Mouse (Mus musculus) kidney, embryonic 16.5 days (tissue): ENCODE measurements around the gene Pnpt1. TPM values are rescaled to one million over a fixed set of nuclear protein-coding genes. Genes with fewer than 3 reads are reported as not detected.

Source experiments
- ATAC-seq: fragments of 200-750 bp; cut with Nextera tagmentation; 2 replicates; pipeline ENCODE4 v1.8.0; 2017; ENCODE audit warnings: moderate TSS enrichment; ENCODE audit not compliant: low FRiP score, low TSS enrichment
- H3K27ac ChIP-seq: fragments of 300-500 bp; sonication (generic); 2 replicates; pipeline ENCODE4 v1.5.1; 2014; ENCODE audit warnings: low read length
- H3K27me3 ChIP-seq: fragments of 300-500 bp; sonication (generic); 2 replicates; pipeline ENCODE4 v1.6.1; 2014; ENCODE audit warnings: low read length, control low read depth, mixed read lengths; ENCODE audit not compliant: insufficient read depth
- H3K36me3 ChIP-seq: fragments of 300-500 bp; sonication (generic); 2 replicates; pipeline ENCODE4 v1.6.1; 2014; ENCODE audit warnings: low read length, control low read depth, mixed read lengths; ENCODE audit not compliant: insufficient read depth
- H3K4me1 ChIP-seq: fragments of 300-500 bp; sonication (generic); 2 replicates; pipeline ENCODE4 v1.6.1; 2014; ENCODE audit warnings: low read length, control low read depth, mixed read lengths; ENCODE audit not compliant: insufficient read depth
- H3K4me2 ChIP-seq: fragments of 300-500 bp; sonication (generic); replicated peaks from 2 replicates; pipeline ENCODE4 v1.6.1; 2014; ENCODE audit warnings: low read depth, low read length
- H3K4me3 ChIP-seq: fragments of 300-500 bp; sonication (generic); 2 replicates; pipeline ENCODE4 v1.5.1; 2014; ENCODE audit warnings: mild to moderate bottlenecking, low read length
- H3K9ac ChIP-seq: fragments of 300-500 bp; sonication (generic); replicated peaks from 2 replicates; pipeline ENCODE4 v1.6.1; 2014; ENCODE audit warnings: low read length
- H3K9me3 ChIP-seq: fragments of 300-500 bp; sonication (generic); 2 replicates; pipeline ENCODE4 v1.6.1; 2016; ENCODE audit warnings: low read length, control low read depth
- WGBS: fragments of 180-500 bp; shearing (Covaris S2); extraction: QIAGEN DNeasy Blood & Tissue Kit; methylation state at CpG from one replicate; pipeline ENCODE4 v1.1.7; 2014; 5-methylcytosine and 5-hydroxymethylcytosine counted together
- polyA plus RNA-seq: library from polyadenylated mRNA; unstranded; fragments of >200 nt; fragmentation: Nextera tagmentation; extraction: Ambion mirVana; gene quantifications from 2 replicates; pipeline ENCODE4 v1.2.1, GENCODE M21; 2015

The Pnpt1 gene
- 45.0 and 46.1 TPM in 2 replicates for polyA plus RNA-seq

GRCm38 (mm10) chr11:29130385-29131355, at the start of gene Pnpt1:
Pnpt1 (plus strand) TSS chr11:29130744.
- Histone ChIP-seq H3K27ac (peak within 1 kb of the TSS; percentile 79), H3K4me1 (0 out of 2 replicates have a peak, but pooled peaks cover 4% of the 10 kb centered on the region), H3K9me3 (no peaks in the 10 kb centered on the region), H3K27me3 (no peaks in the 10 kb centered on the region), H3K36me3 (peaks cover 4% of the 10 kb centered on the region), H3K4me2 (peak within 1 kb of the TSS; percentile 70), H3K9ac (peak within 1 kb of the TSS; percentile 94), H3K4me3 (peak within 1 kb of the TSS; percentile 95)
- peak; percentile 100 for ATAC-seq
- WGBS, result 4% methylated on average over 50 of the region's 50 CpGs

GRCm38 (mm10) chr11:29092403-29092802, 38.1 kb upstream of the Pnpt1 start:
- H3K27me3 ChIP-seq, result no peaks in the 10 kb centered on the region
- H3K36me3 ChIP-seq, result no peaks in the 10 kb centered on the region
- no peaks in the 10 kb centered on the region for H3K4me1 ChIP-seq
- no peak overlapping the region for H3K9ac ChIP-seq
- ATAC-seq, result no peak
- no peak overlapping the region for H3K4me2 ChIP-seq
- no peak overlapping the region for H3K27ac ChIP-seq
- H3K9me3 ChIP-seq, result no peaks in the 10 kb centered on the region
- H3K4me3 ChIP-seq, result no peak overlapping the region
- WGBS, result 81% methylated on average over 2 of the region's 2 CpGs

GRCm38 (mm10) chr11:29098926-29099325, 31.6 kb upstream of the Pnpt1 start:
- 31% methylated on average over 2 of the region's 2 CpGs for WGBS
- no peak for ATAC-seq
- no peaks in the 10 kb centered on the region for H3K9me3 ChIP-seq

GRCm38 (mm10) chr11:29129862-29130384, 621 bp upstream of the Pnpt1 start:
- WGBS, result 55% methylated on average over 11 of the region's 11 CpGs
- peaks cover 4% of the 10 kb centered on the region for H3K36me3 ChIP-seq

More at GRCm38 (mm10) chr11:29098926-29099325, 31.6 kb upstream of the Pnpt1 start:
- Histone ChIP-seq H3K4me2 (no peak overlapping the region), H3K36me3 (no peaks in the 10 kb centered on the region), H3K4me3 (no peak overlapping the region), H3K27me3 (no peaks in the 10 kb centered on the region), H3K9ac (no peak overlapping the region), H3K4me1 (no peaks in the 10 kb centered on the region), H3K27ac (no peak overlapping the region)

GRCm38 (mm10) chr11:29140671-29141070, 10.1 kb downstream of the Pnpt1 start:
- Histone ChIP-seq H3K4me1 (no peaks in the 10 kb centered on the region), H3K27me3 (no peaks in the 10 kb centered on the region), H3K9ac (no peak overlapping the region), H3K4me3 (no peak overlapping the region), H3K27ac (no peak overlapping the region), H3K9me3 (no peaks in the 10 kb centered on the region), H3K36me3 (peaks cover 18% of the 10 kb centered on the region), H3K4me2 (no peak overlapping the region)
- no peak for ATAC-seq
- WGBS, result 44% methylated on average over 1 of the region's 1 CpGs

More at GRCm38 (mm10) chr11:29129862-29130384, 621 bp upstream of the Pnpt1 start:
- H3K9me3 ChIP-seq, result no peaks in the 10 kb centered on the region
- peak overlapping the region; percentile 94 for H3K9ac ChIP-seq
- peak overlapping the region; percentile 70 for H3K4me2 ChIP-seq
- no peak overlapping the region for H3K27ac ChIP-seq
- ATAC-seq, result peak; percentile 64; the same call in 1 of the 2 replicates
- peak overlapping the region; percentile 95 for H3K4me3 ChIP-seq
- no peaks in the 10 kb centered on the region for H3K27me3 ChIP-seq
- H3K4me1 ChIP-seq, result 0 out of 2 replicates have a peak, but pooled peaks cover 4% of the 10 kb centered on the region

- H3K9me3 ChIP-seq, result no peaks in the 10 kb centered on the region
- ATAC-seq, result no peak
- H3K4me3 ChIP-seq, result no peak overlapping the region
- WGBS, result 96% methylated on average over 2 of the region's 2 CpGs
- no peak overlapping the region for H3K27ac ChIP-seq
- no peaks in the 10 kb centered on the region for H3K4me1 ChIP-seq
- H3K9ac ChIP-seq, result no peak overlapping the region
- H3K27me3 ChIP-seq, result no peaks in the 10 kb centered on the region
- no peak overlapping the region for H3K4me2 ChIP-seq
- H3K36me3 ChIP-seq, result peaks cover 24% of the 10 kb centered on the region
Observed at GRCm38 (mm10) chr11:29148901-29149300, 18.4 kb downstream of the Pnpt1 start.

- 94% methylated on average over 4 of the region's 4 CpGs for WGBS
- H3K9ac ChIP-seq, result no peak overlapping the region
- no peaks in the 10 kb centered on the region for H3K4me1 ChIP-seq
- H3K27me3 ChIP-seq, result no peaks in the 10 kb centered on the region
- peaks cover 20% of the 10 kb centered on the region for H3K36me3 ChIP-seq
- H3K4me2 ChIP-seq, result no peak overlapping the region
- H3K4me3 ChIP-seq, result no peak overlapping the region
- ATAC-seq, result no peak
- H3K9me3 ChIP-seq, result no peaks in the 10 kb centered on the region
- H3K27ac ChIP-seq, result no peak overlapping the region
Observed at GRCm38 (mm10) chr11:29163569-29163968, 33.0 kb downstream of the Pnpt1 start.

- Histone ChIP-seq H3K27me3 (no peaks in the 10 kb centered on the region), H3K9ac (peak overlapping the region; percentile 69), H3K36me3 (no peaks in the 10 kb centered on the region), H3K4me1 (peaks cover 9% of the 10 kb centered on the region), H3K9me3 (no peaks in the 10 kb centered on the region), H3K4me2 (peak overlapping the region; percentile 90), H3K4me3 (peak overlapping the region; percentile 97), H3K27ac (peak overlapping the region; percentile 98)
- 0% methylated on average over 34 of the region's 34 CpGs for WGBS
- ATAC-seq, result peak; percentile 55
Observed at GRCm38 (mm10) chr11:29171959-29172391, 41.4 kb downstream of the Pnpt1 start.

- Histone ChIP-seq H3K36me3 (no peaks in the 10 kb centered on the region), H3K4me1 (peaks cover 9% of the 10 kb centered on the region), H3K9ac (peak within 1 kb of the TSS; percentile 99), H3K4me2 (peak within 1 kb of the TSS; percentile 90), H3K9me3 (no peaks in the 10 kb centered on the region), H3K4me3 (peak within 1 kb of the TSS; percentile 97), H3K27me3 (no peaks in the 10 kb centered on the region), H3K27ac (peak within 1 kb of the TSS; percentile 98)
- peak; percentile 99 for ATAC-seq
- 0% methylated on average over 50 of the region's 50 CpGs for WGBS
Observed at GRCm38 (mm10) chr11:29172563-29173124, 42.1 kb downstream of the Pnpt1 start, which contains the start of gene Ppp4r3b. Ppp4r3b (plus strand) TSS chr11:29172890.
